Mouse (Mus musculus) ES-Bruce4 (cell line): ENCODE measurements around the gene Zcchc24.

Source experiments
- CTCF ChIP-seq: IDR thresholded peaks from one replicate; pipeline ENCODE4 v1.8.1; 2011; ENCODE audit warnings: low read depth, low read length
- EP300 ChIP-seq: IDR thresholded peaks from 2 replicates; pipeline ENCODE4 v1.6.1; 2011; ENCODE audit warnings: low read depth, low read length; ENCODE audit not compliant: insufficient read depth
- POLR2A ChIP-seq: IDR thresholded peaks from one replicate; pipeline ENCODE4 v1.8.1; 2011; ENCODE audit warnings: low read length; ENCODE audit not compliant: insufficient read depth

- TF ChIP-seq POLR2A (no peak), CTCF (no peak), EP300 (no peak)
Measured at GRCm38 (mm10) chr14:25802511-25802910, 33.7 kb upstream of the Zcchc24 start.
